Mouse (Mus musculus) heart, embryonic 11.5 days (tissue): Measurements from ENCODE around the gene Dmwd. TPM values are rescaled to one million over a fixed set of nuclear protein-coding genes. Genes with fewer than 3 reads are reported as not detected.

Source experiments
- ATAC-seq: fragments of 200-750 bp; cut with Nextera tagmentation; replicated peaks from 2 replicates; pipeline ENCODE4 v1.8.0; 2017; ENCODE audit warnings: moderate library complexity; ENCODE audit not compliant: insufficient number of reproducible peaks, low FRiP score, low TSS enrichment
- H3K27ac ChIP-seq: fragments of 300-500 bp; sonication (generic); 2 replicates; pipeline ENCODE4 v1.5.1; 2014; ENCODE audit warnings: mild to moderate bottlenecking, low read depth, low read length
- H3K27me3 ChIP-seq: fragments of 300-500 bp; sonication (generic); 2 replicates; pipeline ENCODE4 v1.6.1; 2014; ENCODE audit warnings: mild to moderate bottlenecking, low read length, mixed read lengths; ENCODE audit not compliant: control insufficient read depth, insufficient read depth
- H3K36me3 ChIP-seq: fragments of 300-500 bp; sonication (generic); 2 replicates; pipeline ENCODE4 v1.6.1; 2014; ENCODE audit warnings: mild to moderate bottlenecking, low read length, moderate library complexity, mixed read lengths; ENCODE audit not compliant: control insufficient read depth, insufficient read depth
- H3K4me1 ChIP-seq: fragments of 300-500 bp; sonication (generic); 2 replicates; pipeline ENCODE4 v1.6.1; 2014; ENCODE audit warnings: low read length; ENCODE audit not compliant: control insufficient read depth, insufficient read depth
- H3K4me2 ChIP-seq: fragments of 300-500 bp; sonication (generic); 2 replicates; pipeline ENCODE4 v1.6.1; 2014; ENCODE audit warnings: mild to moderate bottlenecking, moderate library complexity
- H3K4me3 ChIP-seq: fragments of 300-500 bp; sonication (generic); 2 replicates; pipeline ENCODE4 v1.5.1; 2014; ENCODE audit warnings: low read depth, low read length
- H3K9ac ChIP-seq: fragments of 300-500 bp; sonication (generic); 2 replicates; pipeline ENCODE4 v1.6.1; 2014; ENCODE audit warnings: mild to moderate bottlenecking, low read depth, low read length, moderate library complexity
- H3K9me3 ChIP-seq: fragments of 300-500 bp; sonication (generic); replicated peaks from 2 replicates; pipeline ENCODE4 v1.6.1; 2016; ENCODE audit warnings: low read length; ENCODE audit not compliant: control insufficient read depth
- WGBS: fragments of 180-500 bp; shearing (Covaris S2); extraction: QIAGEN DNeasy Blood & Tissue Kit; methylation state at CpG from one replicate; pipeline ENCODE4 v1.1.7; 2014; ENCODE audit not compliant: insufficient replicate concordance; 5-methylcytosine and 5-hydroxymethylcytosine counted together
- microRNA-seq: library from miRNA; unstranded; fragments of <30 nt; microRNA quantifications from one replicate; pipeline ENCODE4, GENCODE M21; 2016; ENCODE audit warnings: borderline number of aligned reads
- polyA plus RNA-seq: library from polyadenylated mRNA; unstranded; fragments of >200 nt; fragmentation: Nextera tagmentation; extraction: Ambion mirVana; gene quantifications from 2 replicates; pipeline ENCODE4 v1.2.1, GENCODE M21; 2014

Gene Dmwd
- polyA plus RNA-seq, 1 experiment from 2014 or later = 15.2 TPM

- Histone ChIP-seq H3K9me3 (no peaks in the 10 kb centered on the region), H3K9ac (no peak overlapping the region), H3K36me3 (no peaks in the 10 kb centered on the region), H3K4me3 (no peak overlapping the region), H3K27me3 (peaks cover 4% of the 10 kb centered on the region; the same call in 1 of the 2 replicates), H3K27ac (no peak overlapping the region), H3K4me1 (peaks cover 13% of the 10 kb centered on the region), H3K4me2 (no peak overlapping the region)
- no peak for ATAC-seq
- whole genome bisulfite sequencing = 84% methylated on average over 4 of the region's 4 CpGs
Measured at GRCm38 (mm10) chr7:19121686-19122085, 45.7 kb downstream of the Dmwd start.

GRCm38 (mm10) chr7:19124713-19125112, 48.7 kb downstream of the Dmwd start:
- ATAC-seq = no peak
- no peak overlapping the region for H3K4me3 ChIP-seq
- H3K9me3 ChIP-seq = no peaks in the 10 kb centered on the region
- no peak overlapping the region for H3K27ac ChIP-seq
- H3K4me1 ChIP-seq = peaks cover 8% of the 10 kb centered on the region
- H3K36me3 ChIP-seq = no peaks in the 10 kb centered on the region
- no peak overlapping the region for H3K9ac ChIP-seq
- WGBS = 90% methylated on average over 6 of the region's 6 CpGs
- H3K4me2 ChIP-seq = no peak overlapping the region
- no peaks in the 10 kb centered on the region for H3K27me3 ChIP-seq

- no peak overlapping the region for H3K4me2 ChIP-seq
- WGBS = 90% methylated on average over 5 of the region's 5 CpGs
- H3K4me3 ChIP-seq = no peak overlapping the region
- H3K36me3 ChIP-seq = no peaks in the 10 kb centered on the region
- H3K27ac ChIP-seq = no peak overlapping the region
- H3K9ac ChIP-seq = no peak overlapping the region
- peaks cover 5% of the 10 kb centered on the region; the same call in 1 of the 2 replicates for H3K4me1 ChIP-seq
- no peaks in the 10 kb centered on the region for H3K27me3 ChIP-seq
- H3K9me3 ChIP-seq = no peaks in the 10 kb centered on the region
- no peak for ATAC-seq
Measured at GRCm38 (mm10) chr7:19127744-19128143, 51.7 kb downstream of the Dmwd start.

GRCm38 (mm10) chr7:19129396-19129795, 53.4 kb downstream of the Dmwd start:
- WGBS = 91% methylated on average over 5 of the region's 5 CpGs
- no peak for ATAC-seq

GRCm38 (mm10) chr7:19130657-19131056, 54.6 kb downstream of the Dmwd start:
- 28% methylated on average over 4 of the region's 4 CpGs for WGBS
- H3K27me3 ChIP-seq = no peaks in the 10 kb centered on the region
- H3K36me3 ChIP-seq = peaks cover 6% of the 10 kb centered on the region
- H3K9me3 ChIP-seq = no peaks in the 10 kb centered on the region
- peaks cover 5% of the 10 kb centered on the region; the same call in 1 of the 2 replicates for H3K4me1 ChIP-seq
- peak overlapping the region; percentile 45 for H3K4me3 ChIP-seq
- ATAC-seq = no peak
- peak overlapping the region; percentile 47; the same call in 1 of the 2 replicates for H3K9ac ChIP-seq
- H3K27ac ChIP-seq = peak overlapping the region; percentile 75
- H3K4me2 ChIP-seq = peak overlapping the region; percentile 69

More at GRCm38 (mm10) chr7:19129396-19129795, 53.4 kb downstream of the Dmwd start:
- Histone ChIP-seq H3K36me3 (no peaks in the 10 kb centered on the region), H3K9ac (no peak overlapping the region), H3K27me3 (no peaks in the 10 kb centered on the region), H3K27ac (no peak overlapping the region), H3K4me2 (no peak overlapping the region), H3K4me3 (no peak overlapping the region), H3K4me1 (peaks cover 5% of the 10 kb centered on the region; the same call in 1 of the 2 replicates), H3K9me3 (no peaks in the 10 kb centered on the region)

GRCm38 (mm10) chr7:19131324-19131848, 55.4 kb downstream of the Dmwd start:
- H3K4me1 ChIP-seq = peaks cover 5% of the 10 kb centered on the region; the same call in 1 of the 2 replicates
- peak overlapping the region; percentile 45 for H3K4me3 ChIP-seq
- H3K9me3 ChIP-seq = no peaks in the 10 kb centered on the region
- under 1% methylated on average over 39 of the region's 39 CpGs for WGBS
- H3K36me3 ChIP-seq = peaks cover 13% of the 10 kb centered on the region
- H3K9ac ChIP-seq = peak overlapping the region; percentile 68
- ATAC-seq = peak; percentile 96
- peak overlapping the region; percentile 75 for H3K27ac ChIP-seq
- H3K27me3 ChIP-seq = no peaks in the 10 kb centered on the region
- H3K4me2 ChIP-seq = peak overlapping the region; percentile 69

Small RNA genes lying within 50 kb of the gene (microRNA-seq; reads per million reads assigned to microRNA genes)
- 0.68 reads per million, percentile 4 among the genes with 10 or more reads in this experiment for gene Mir3100

Other genes with a start within 250 kb of the Dmwd start
- gene Mill2, start 236.3 kb upstream of the Dmwd start, polyA plus RNA-seq = not detected in 2 replicates
- 0.45 and 1.6 TPM in 2 replicates for gene Pglyrp1, start 204.9 kb upstream of the Dmwd start, polyA plus RNA-seq
- 12.1 and 19.8 TPM in 2 replicates for gene Ccdc61, start 165.8 kb upstream of the Dmwd start, polyA plus RNA-seq
- gene Nova2, start 150.3 kb upstream of the Dmwd start, polyA plus RNA-seq = 0.77 and 0.93 TPM in 2 replicates
- not detected in 2 replicates for gene Nanos2, start 88.8 kb upstream of the Dmwd start, polyA plus RNA-seq
- gene Mypop, start 85.0 kb upstream of the Dmwd start, polyA plus RNA-seq = 2.1 and 2.2 TPM in 2 replicates
- gene Irf2bp1, start 72.2 kb upstream of the Dmwd start, polyA plus RNA-seq = 13.9 and 14.2 TPM in 2 replicates
- 0.59 TPM in 1 of 2 replicates, not detected in the other for gene Foxa3, start 52.7 kb upstream of the Dmwd start, polyA plus RNA-seq
- gene Sympk, start 51.9 kb upstream of the Dmwd start, polyA plus RNA-seq = 17.6 and 21.4 TPM in 2 replicates
- not detected in 2 replicates for gene Rsph6a, start 21.5 kb upstream of the Dmwd start, polyA plus RNA-seq
- gene Dmpk, start 7.6 kb downstream of the Dmwd start, polyA plus RNA-seq = 17.0 and 17.7 TPM in 2 replicates
- 6.6 and 6.9 TPM in 2 replicates for gene Six5, start 18.4 kb downstream of the Dmwd start, polyA plus RNA-seq
- 2.2 and 2.7 TPM in 2 replicates for gene Gm4969, start 42.1 kb downstream of the Dmwd start, polyA plus RNA-seq
- 6.3 and 6.4 TPM in 2 replicates for gene Fbxo46, start 43.6 kb downstream of the Dmwd start, polyA plus RNA-seq
- gene Qpctl, start 73.1 kb downstream of the Dmwd start, polyA plus RNA-seq = 6.4 and 7.6 TPM in 2 replicates
- gene Snrpd2, start 73.5 kb downstream of the Dmwd start, polyA plus RNA-seq = 120 and 125 TPM in 2 replicates
- gene Gipr, start 89.9 kb downstream of the Dmwd start, polyA plus RNA-seq = 9.0 and 10.8 TPM in 2 replicates
- 5.4 and 6.9 TPM in 2 replicates for gene Eml2, start 100.2 kb downstream of the Dmwd start, polyA plus RNA-seq
- 1.3 and 1.4 TPM in 2 replicates for gene Gpr4, start 136.3 kb downstream of the Dmwd start, polyA plus RNA-seq
- 41.2 and 41.6 TPM in 2 replicates for gene Opa3, start 152.1 kb downstream of the Dmwd start, polyA plus RNA-seq
- 61.9 and 102 TPM in 2 replicates for gene Vasp, start 195.6 kb downstream of the Dmwd start, polyA plus RNA-seq
- 0.34 TPM in 1 of 2 replicates, not detected in the other for gene Ppm1n, start 203.8 kb downstream of the Dmwd start, polyA plus RNA-seq
- 25.3 and 31.2 TPM in 2 replicates for gene Rtn2, start 206.4 kb downstream of the Dmwd start, polyA plus RNA-seq
- gene Fosb, start 233.8 kb downstream of the Dmwd start, polyA plus RNA-seq = 0.11 and 0.17 TPM in 2 replicates